Mouse (Mus musculus) thymus, adult 2 months (tissue): Measurements from ENCODE around the gene Rem2.

Source experiments
- CTCF ChIP-seq: fragments of 200-500 bp; IDR thresholded peaks from 2 replicates; pipeline ENCODE4 v1.5.1; 2012; ENCODE audit warnings: mild to moderate bottlenecking, control low read depth, low read length, moderate library complexity, borderline replicate concordance; ENCODE audit not compliant: control insufficient read depth, poor library complexity, insufficient read depth; ENCODE audit errors: extremely low read depth
- POLR2A ChIP-seq: fragments of 200-500 bp; IDR thresholded peaks from 2 replicates; pipeline ENCODE4 v1.6.1; 2012; ENCODE audit warnings: mild to moderate bottlenecking, low read length, control low read depth, moderate library complexity; ENCODE audit not compliant: control insufficient read depth, poor library complexity, insufficient read depth; ENCODE audit errors: extremely low read depth

DNA sequence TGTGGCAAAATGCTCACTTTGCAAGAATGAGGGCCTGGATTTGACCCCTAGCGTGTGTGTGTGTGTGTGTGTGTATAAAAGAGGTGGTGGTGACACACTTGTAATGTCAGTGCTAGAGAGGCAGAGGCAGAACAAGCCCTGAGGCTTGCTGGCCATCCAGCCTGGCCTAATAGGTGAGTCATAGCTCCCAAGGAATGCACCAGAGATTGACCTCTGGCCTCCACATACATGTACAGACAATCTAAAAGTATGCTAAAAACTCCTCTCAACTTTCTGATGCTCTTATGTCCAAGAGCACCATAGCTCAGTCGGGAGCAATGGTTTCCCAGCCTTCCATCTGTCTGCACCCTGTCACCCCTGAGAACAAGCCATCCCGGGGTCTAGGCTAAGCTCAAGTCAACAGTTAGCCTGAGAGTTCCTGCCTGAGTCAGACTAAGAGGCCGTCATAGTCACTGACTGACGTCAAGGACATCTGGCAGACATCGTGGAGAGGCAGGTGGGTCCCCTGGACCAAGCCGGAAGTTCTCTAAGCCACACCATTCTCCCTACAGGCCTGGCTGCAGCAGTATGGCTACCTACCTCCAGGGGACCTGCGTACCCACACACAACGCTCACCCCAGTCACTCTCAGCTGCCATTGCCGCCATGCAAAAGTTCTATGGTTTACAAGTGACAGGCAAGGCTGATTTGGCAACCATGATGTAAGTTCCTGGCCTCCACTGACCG, 40.5 kb upstream of the Rem2 start:
- no peak for TF ChIP-seq CTCF
- no peak for TF ChIP-seq POLR2A
